In genomic region chr2:173307561-173307960, GRCm38 (mm10) we compare ENCODE assay signal across 8 mouse cellular contexts. TPM values are rescaled to one million over a fixed set of nuclear protein-coding genes. Genes with fewer than 3 reads are reported as not detected.
DNase-seq lines count a peak whose midpoint lies in the region; ATAC-seq and TF ChIP-seq lines count a peak whose summit lies in the region.

No protein-coding gene starts in this region.

- peak overlapping the region; percentile 65 for H3K27ac ChIP-seq in gastrocnemius, adult 2 months
- H3K27ac ChIP-seq in hindbrain, embryonic 15.5 days (replicated peaks), result peak overlapping the region; percentile 66
- H3K27ac ChIP-seq in midbrain, embryonic 13.5 days, result peak overlapping the region; percentile 45
- H3K27ac ChIP-seq in stomach, embryonic 14.5 days (ENCODE audit: low read length), result no peak overlapping the region

- H3K4me3 ChIP-seq in C2C12 (ENCODE audit: insufficient read depth, poor library complexity, severe bottlenecking), result no peak overlapping the region
- H3K4me3 ChIP-seq in gastrocnemius, adult 2 months, result peak overlapping the region; percentile 43
- no peak overlapping the region for H3K4me3 ChIP-seq in hindbrain, embryonic 15.5 days
- H3K4me3 ChIP-seq in midbrain, embryonic 13.5 days (replicated peaks), result no peak overlapping the region
- H3K4me3 ChIP-seq in stomach, embryonic 14.5 days (ENCODE audit: low read depth, low read length), result no peak overlapping the region

- peak; percentile 78 for ATAC-seq in hindbrain, embryonic 15.5 days (ENCODE audit: low FRiP score, low read depth)
- peak; percentile 88 for ATAC-seq in midbrain, embryonic 13.5 days
- ATAC-seq in stomach, embryonic 14.5 days (ENCODE audit: insufficient number of reproducible peaks, insufficient read depth, low FRiP score, low read depth), result peak; percentile 48
- ATAC-seq in erythroblast, adult 5-6 weeks (replicated peaks; ENCODE audit: low FRiP score, poor library complexity, severe bottlenecking), result no peak

- no peak overlapping the region for H3K9ac ChIP-seq in hindbrain, embryonic 15.5 days
- H3K9ac ChIP-seq in midbrain, embryonic 13.5 days (replicated peaks), result no peak overlapping the region
- H3K9ac ChIP-seq in stomach, embryonic 14.5 days (replicated peaks; ENCODE audit: low read depth, low read length), result no peak overlapping the region

- peak overlapping the region; percentile 51 for H3K4me2 ChIP-seq in hindbrain, embryonic 15.5 days
- H3K4me2 ChIP-seq in midbrain, embryonic 13.5 days (replicated peaks), result peak overlapping the region; percentile 36
- H3K4me2 ChIP-seq in stomach, embryonic 14.5 days (replicated peaks; ENCODE audit: low read depth, low read length), result peak overlapping the region; percentile 23; the same call in 1 of the 2 replicates

- H3K79me3 ChIP-seq in C2C12 (ENCODE audit: low read depth), result no peaks in the 10 kb centered on the region

- no peak for TF ChIP-seq CTCF in C2C12 (IDR thresholded peaks at IDR 0.05; ENCODE audit: control insufficient read depth, insufficient read depth, insufficient read length)
- no peak for TF ChIP-seq CTCF in gastrocnemius, adult 2 months (IDR thresholded peaks at IDR 0.05)

- DNase-seq in c-Kit-positive CD71-negative TER-119-negative erythroid progenitor cells, embryonic 14.5 days (ENCODE audit: low read depth), result peak; percentile 7
- DNase-seq in gastrocnemius, adult 2 months, result peak; percentile 62
- peak; percentile 49 for DNase-seq in left cerebral cortex, adult 11 months (ENCODE audit: low spot score)

- intact Hi-C loops in gastrocnemius, adult 2 months (cut with DNase I), result no loop called here

- H3K79me2 ChIP-seq in C2C12 (ENCODE audit: control insufficient read depth, insufficient read depth), result no peaks in the 10 kb centered on the region

- no peaks in the 10 kb centered on the region for H3K36me3 ChIP-seq in C2C12 (ENCODE audit: control insufficient read depth, insufficient read depth)
- no peaks in the 10 kb centered on the region for H3K36me3 ChIP-seq in hindbrain, embryonic 15.5 days
- H3K36me3 ChIP-seq in midbrain, embryonic 13.5 days, result no peaks in the 10 kb centered on the region
- no peaks in the 10 kb centered on the region for H3K36me3 ChIP-seq in stomach, embryonic 14.5 days (ENCODE audit: control insufficient read depth, insufficient read depth, low read length)

- WGBS in hindbrain, embryonic 15.5 days, result under 1% methylated on average over 14 of the region's 18 CpGs
- 2% methylated on average over 16 of the region's 18 CpGs for WGBS in midbrain, embryonic 13.5 days
- WGBS in stomach, embryonic 14.5 days, result 3% methylated on average over 17 of the region's 18 CpGs

- no peak overlapping the region for H3ac ChIP-seq in C2C12 (ENCODE audit: control insufficient read depth, insufficient read length, low read depth)

- peaks cover 18% of the 10 kb centered on the region for H3K4me1 ChIP-seq in hindbrain, embryonic 15.5 days (replicated peaks)
- H3K4me1 ChIP-seq in midbrain, embryonic 13.5 days (replicated peaks), result peaks cover 18% of the 10 kb centered on the region
- peaks cover 10% of the 10 kb centered on the region for H3K4me1 ChIP-seq in stomach, embryonic 14.5 days (ENCODE audit: control insufficient read depth, insufficient read depth, low read length)

- no peaks in the 10 kb centered on the region for H3K9me3 ChIP-seq in hindbrain, embryonic 15.5 days
- H3K9me3 ChIP-seq in midbrain, embryonic 13.5 days, result no peaks in the 10 kb centered on the region
- H3K9me3 ChIP-seq in stomach, embryonic 14.5 days (ENCODE audit: control insufficient read depth, low read depth, low read length), result no peaks in the 10 kb centered on the region

- no peaks in the 10 kb centered on the region for H3K27me3 ChIP-seq in C2C12 (ENCODE audit: control insufficient read depth, insufficient read depth, insufficient read length)
- peaks cover 3% of the 10 kb centered on the region; the same call in 1 of the 2 replicates for H3K27me3 ChIP-seq in hindbrain, embryonic 15.5 days
- H3K27me3 ChIP-seq in midbrain, embryonic 13.5 days, result peaks cover 9% of the 10 kb centered on the region; the same call in 1 of the 2 replicates
- H3K27me3 ChIP-seq in stomach, embryonic 14.5 days (ENCODE audit: control insufficient read depth, insufficient read depth, low read length), result no peaks in the 10 kb centered on the region

TF ChIP-seq in C2C12, 6 proteins besides CTCF, POLR2A, EP300 and RAD21:
- no peak for TF ChIP-seq MYOG (IDR thresholded peaks at IDR 0.05; ENCODE audit: control insufficient read depth, extremely low read depth, insufficient read length)
- peak; percentile 67 for TF ChIP-seq USF1 (IDR thresholded peaks at IDR 0.05; ENCODE audit: low read depth)
- TF ChIP-seq CEBPB (IDR thresholded peaks at IDR 0.05; ENCODE audit: low read depth), result no peak
- TF ChIP-seq MYOD1 (IDR thresholded peaks at IDR 0.05; ENCODE audit: control insufficient read depth, insufficient read length, low read depth), result no peak
- peak; percentile 73 for TF ChIP-seq MAX (IDR thresholded peaks at IDR 0.05)
- TF ChIP-seq FOSL1 (IDR thresholded peaks at IDR 0.05; ENCODE audit: insufficient read depth, low read length, poor library complexity, severe bottlenecking), result no peak

RNA-seq across cellular contexts. Expression of gene Pmepa1, which starts 31.2 kb away (rescaled TPM):
- 180 TPM for polyA plus RNA-seq in C2C12 (2012; fragmentation: generic; extraction: Trizol)
- total RNA-seq in gastrocnemius, adult 2 months (2021), result 10 to 100 TPM; 20.0 to 24.4 TPM
- polyA plus RNA-seq in hindbrain, embryonic 15.5 days (2015; fragmentation: Nextera tagmentation; extraction: Ambion mirVana), result 4.4 and 5.0 TPM in 2 replicates
- polyA plus RNA-seq in midbrain, embryonic 13.5 days (2015; fragmentation: Nextera tagmentation; extraction: Ambion mirVana), result 3.9 and 4.7 TPM in 2 replicates
- 13.3 and 14.8 TPM in 2 replicates for polyA plus RNA-seq in stomach, embryonic 14.5 days (2014; fragmentation: Nextera tagmentation; extraction: Ambion mirVana)
- total RNA-seq in erythroblast, adult 5-6 weeks (2015; ENCODE audit: low replicate concordance), result 0.96 TPM in 1 of 2 replicates, not detected in the other
- not detected in 2 replicates for total RNA-seq in erythroblast, adult 5-6 weeks (2017; ENCODE audit: low replicate concordance)

Comparison
In these comparisons a context has a peak if more than half of its experiments do, and no peak if none do; other contexts are left out.
1. DNase-seq: peak in every context shown above with its lines; median percentile 62 in gastrocnemius, adult 2 months; 49 in left cerebral cortex, adult 11 months; 7 in c-Kit-positive CD71-negative TER-119-negative erythroid progenitor cells, embryonic 14.5 days.
2. RNA of gene Pmepa1, which starts 31.2 kb away (polyA plus RNA-seq): 180 TPM in C2C12 (single experiment); 13.3 to 14.8 TPM in stomach, embryonic 14.5 days, 4.4 to 5.0 TPM in hindbrain, embryonic 15.5 days and 3.9 to 4.7 TPM in midbrain, embryonic 13.5 days; every median in the first group is over 10 times any median in the second.
3. Peak in every context shown above with its lines, with median percentiles within 50 percentile points of each other: H3K4me2 ChIP-seq.